Mouse (Mus musculus) liver, embryonic 11.5 days (tissue): ENCODE results near the gene Tmem63a. TPM values are rescaled to one million over a fixed set of nuclear protein-coding genes. Genes with fewer than 3 reads are reported as not detected.

Experiments
- ATAC-seq: fragments of 200-750 bp; cut with Nextera tagmentation; replicated peaks from 2 replicates; pipeline ENCODE4 v1.8.0; 2017; ENCODE audit warnings: moderate number of reproducible peaks, mild to moderate bottlenecking, moderate TSS enrichment, moderate library complexity; ENCODE audit not compliant: low FRiP score
- DNase-seq: peaks from one replicate; pipeline ENCODE4 v3.0.0-alpha.2; 2017; ENCODE audit warnings: low spot score
- H3K27ac ChIP-seq: fragments of 300-500 bp; sonication (generic); 2 replicates; pipeline ENCODE4 v1.5.1; 2014; ENCODE audit warnings: mild to moderate bottlenecking, low read depth, low read length, control low read depth
- H3K27me3 ChIP-seq: fragments of 300-500 bp; sonication (generic); replicated peaks from 2 replicates; pipeline ENCODE4 v1.6.1; 2014; ENCODE audit warnings: low read length, mixed read lengths; ENCODE audit not compliant: control insufficient read depth, insufficient read depth
- H3K36me3 ChIP-seq: fragments of 300-500 bp; sonication (generic); 2 replicates; pipeline ENCODE4 v1.6.1; 2014; ENCODE audit warnings: mild to moderate bottlenecking, low read length, moderate library complexity, mixed read lengths; ENCODE audit not compliant: control insufficient read depth, insufficient read depth
- H3K4me1 ChIP-seq: fragments of 300-500 bp; sonication (generic); replicated peaks from 2 replicates; pipeline ENCODE4 v1.6.1; 2014; ENCODE audit warnings: low read length, mixed read lengths; ENCODE audit not compliant: control insufficient read depth, insufficient read depth
- H3K4me2 ChIP-seq: fragments of 300-500 bp; sonication (generic); 2 replicates; pipeline ENCODE4 v1.6.1; 2014; ENCODE audit warnings: mild to moderate bottlenecking, control low read depth, moderate library complexity
- H3K4me3 ChIP-seq: fragments of 300-500 bp; sonication (generic); 2 replicates; pipeline ENCODE4 v1.5.1; 2014; ENCODE audit warnings: low read depth, low read length, control low read depth
- H3K9ac ChIP-seq: fragments of 300-500 bp; sonication (generic); 2 replicates; pipeline ENCODE4 v1.6.1; 2014; ENCODE audit warnings: low read depth, low read length, control low read depth
- H3K9me3 ChIP-seq: fragments of 300-500 bp; sonication (generic); 2 replicates; pipeline ENCODE4 v1.6.1; 2016; ENCODE audit warnings: low read length, inconsistent platforms, mixed read lengths; ENCODE audit not compliant: control insufficient read depth
- WGBS: fragments of 180-500 bp; shearing (Covaris S2); extraction: QIAGEN DNeasy Blood & Tissue Kit; methylation state at CpG from one replicate; pipeline ENCODE4 v1.1.7; 2014; 5-methylcytosine and 5-hydroxymethylcytosine counted together
- polyA plus RNA-seq: library from polyadenylated mRNA; unstranded; fragments of >200 nt; fragmentation: Nextera tagmentation; extraction: Ambion mirVana; gene quantifications from 2 replicates; pipeline ENCODE4 v1.2.1, GENCODE M21; 2014

Gene Tmem63a
- polyA plus RNA-seq, 1 experiment from 2014 or later: 8.3 TPM

DNA sequence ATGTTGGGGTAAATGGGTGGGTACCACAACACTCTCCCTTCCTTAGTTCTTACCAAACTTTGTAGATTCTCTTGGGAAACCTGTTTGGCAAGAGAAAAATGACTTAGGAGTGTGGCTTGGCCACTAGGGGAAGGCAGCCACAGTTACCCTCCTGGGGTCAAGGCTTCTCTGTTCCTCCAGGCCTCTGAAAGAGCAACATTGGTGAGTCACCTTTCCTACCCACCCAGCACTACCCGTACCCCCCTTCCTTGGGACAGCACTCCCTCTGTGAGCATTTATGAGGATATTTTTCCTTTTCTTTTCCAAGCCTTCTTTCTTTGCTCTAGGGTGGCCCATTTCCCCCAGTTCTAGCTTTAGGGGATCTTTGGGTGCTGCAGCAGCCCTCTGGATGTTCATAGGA, 1.8 kb downstream of the Tmem63a start:
- no peak overlapping the region for H3K4me2 ChIP-seq
- ATAC-seq: no peak
- peaks cover 39% of the 10 kb centered on the region for H3K4me1 ChIP-seq
- WGBS: 46% methylated on average over 1 of the region's 1 CpGs
- H3K9me3 ChIP-seq: no peaks in the 10 kb centered on the region
- H3K27ac ChIP-seq: no peak overlapping the region
- no peak overlapping the region; the same call in 1 of the 2 replicates for H3K9ac ChIP-seq
- no peaks in the 10 kb centered on the region for H3K36me3 ChIP-seq
- no peak overlapping the region for H3K4me3 ChIP-seq
- DNase-seq: no peak
- peaks cover 2% of the 10 kb centered on the region; the same call in 1 of the 2 replicates for H3K27me3 ChIP-seq

DNA sequence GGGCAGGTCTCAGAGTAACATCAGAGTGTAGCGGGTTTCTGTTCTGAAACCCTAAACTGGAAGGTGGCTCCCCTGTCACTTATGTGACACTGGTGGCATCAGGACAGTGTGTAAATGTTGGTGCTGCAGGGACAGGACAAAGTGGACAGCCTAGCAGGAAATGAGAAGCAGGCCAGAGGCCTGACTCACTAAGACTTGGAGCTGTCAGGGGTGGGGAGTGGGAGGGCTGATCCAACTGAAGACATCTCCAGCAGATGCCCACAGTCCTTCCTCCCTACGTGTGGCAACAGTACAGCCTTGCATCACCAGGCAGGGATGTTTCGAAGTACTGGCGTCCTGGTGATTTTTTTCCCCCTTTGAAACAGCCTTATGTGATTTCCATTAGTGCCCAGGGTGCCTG, 2.4 kb downstream of the Tmem63a start:
- peaks cover 39% of the 10 kb centered on the region for H3K4me1 ChIP-seq
- no peak overlapping the region for H3K9ac ChIP-seq
- peak overlapping the region; percentile 55 for H3K4me2 ChIP-seq
- no peaks in the 10 kb centered on the region for H3K9me3 ChIP-seq
- H3K4me3 ChIP-seq: no peak overlapping the region
- ATAC-seq (no peak), DNase-seq (no peak)
- 67% methylated on average over 4 of the region's 4 CpGs for WGBS
- peaks cover 2% of the 10 kb centered on the region; the same call in 1 of the 2 replicates for H3K27me3 ChIP-seq
- no peaks in the 10 kb centered on the region; the same call in 1 of the 2 replicates for H3K36me3 ChIP-seq
- no peak overlapping the region for H3K27ac ChIP-seq

- H3K36me3 ChIP-seq: no peaks in the 10 kb centered on the region; the same call in 1 of the 2 replicates
- DNase-seq: no peak
- H3K27ac ChIP-seq: peak overlapping the region; percentile 30; the same call in 1 of the 2 replicates
- WGBS: 25% methylated on average over 20 of the region's 20 CpGs
- H3K9ac ChIP-seq: peak overlapping the region; percentile 31
- H3K27me3 ChIP-seq: peaks cover 2% of the 10 kb centered on the region; the same call in 1 of the 2 replicates
- no peaks in the 10 kb centered on the region for H3K9me3 ChIP-seq
- H3K4me1 ChIP-seq: peaks cover 39% of the 10 kb centered on the region
- H3K4me3 ChIP-seq: peak overlapping the region; percentile 14; the same call in 1 of the 2 replicates
- H3K4me2 ChIP-seq: peak overlapping the region; percentile 55
- ATAC-seq: peak; percentile 83
Observed at GRCm38 (mm10) chr1:180945001-180945980, 3.1 kb downstream of the Tmem63a start.

GRCm38 (mm10) chr1:180946448-180946847, 4.3 kb downstream of the Tmem63a start:
- peaks cover 33% of the 10 kb centered on the region for H3K4me1 ChIP-seq
- DNase-seq: no peak
- H3K27ac ChIP-seq: no peak overlapping the region
- H3K9ac ChIP-seq: peak overlapping the region; percentile 31; the same call in 1 of the 2 replicates
- H3K27me3 ChIP-seq: 0 out of 2 replicates have a peak, but pooled peaks cover 2% of the 10 kb centered on the region
- H3K4me3 ChIP-seq: no peak overlapping the region
- 91% methylated on average over 6 of the region's 6 CpGs for WGBS
- no peak overlapping the region for H3K4me2 ChIP-seq
- H3K9me3 ChIP-seq: no peaks in the 10 kb centered on the region
- peaks cover 2% of the 10 kb centered on the region; the same call in 1 of the 2 replicates for H3K36me3 ChIP-seq
- ATAC-seq: no peak

DNA sequence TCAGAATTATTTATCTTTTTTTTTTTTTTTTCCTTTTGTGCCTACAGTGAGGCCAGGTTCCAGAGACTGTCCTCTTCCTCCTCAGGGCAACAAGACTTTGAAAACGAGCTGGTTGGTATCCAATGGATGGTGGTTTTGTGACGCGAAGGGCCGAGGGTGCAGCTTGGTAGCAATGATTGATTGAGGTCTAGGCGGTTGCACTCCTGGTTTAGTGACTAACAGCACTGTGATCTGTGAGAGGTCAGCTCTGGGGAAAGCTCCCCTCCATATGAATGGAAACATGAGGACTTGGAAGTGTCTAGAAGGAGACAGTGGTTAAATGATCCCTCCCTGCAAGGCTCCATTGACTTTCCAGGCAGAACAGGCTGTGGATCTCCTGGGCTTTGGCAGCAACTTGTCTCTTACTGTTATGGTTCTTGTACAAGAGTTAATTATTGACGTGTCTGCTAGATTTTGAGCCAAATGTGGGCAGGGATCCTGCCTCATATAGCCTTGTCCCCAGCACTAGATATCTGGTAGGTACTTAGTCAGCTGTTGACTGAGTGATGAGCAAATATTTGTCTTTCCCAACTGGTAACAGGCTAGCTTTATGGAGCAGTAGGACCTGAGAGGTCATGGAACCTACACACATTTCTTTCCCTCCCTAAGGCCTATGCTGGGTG, 10.1 kb downstream of the Tmem63a start:
- H3K4me1 ChIP-seq: 0 out of 2 replicates have a peak, but pooled peaks cover 4% of the 10 kb centered on the region
- H3K9ac ChIP-seq: no peak overlapping the region
- no peak for DNase-seq
- 60% methylated on average over 6 of the region's 6 CpGs for WGBS
- H3K4me3 ChIP-seq: no peak overlapping the region
- H3K27me3 ChIP-seq: no peaks in the 10 kb centered on the region
- no peak overlapping the region for H3K4me2 ChIP-seq
- H3K9me3 ChIP-seq: no peaks in the 10 kb centered on the region
- ATAC-seq: peak; percentile 38
- no peak overlapping the region for H3K27ac ChIP-seq
- H3K36me3 ChIP-seq: peaks cover 2% of the 10 kb centered on the region; the same call in 1 of the 2 replicates

DNA sequence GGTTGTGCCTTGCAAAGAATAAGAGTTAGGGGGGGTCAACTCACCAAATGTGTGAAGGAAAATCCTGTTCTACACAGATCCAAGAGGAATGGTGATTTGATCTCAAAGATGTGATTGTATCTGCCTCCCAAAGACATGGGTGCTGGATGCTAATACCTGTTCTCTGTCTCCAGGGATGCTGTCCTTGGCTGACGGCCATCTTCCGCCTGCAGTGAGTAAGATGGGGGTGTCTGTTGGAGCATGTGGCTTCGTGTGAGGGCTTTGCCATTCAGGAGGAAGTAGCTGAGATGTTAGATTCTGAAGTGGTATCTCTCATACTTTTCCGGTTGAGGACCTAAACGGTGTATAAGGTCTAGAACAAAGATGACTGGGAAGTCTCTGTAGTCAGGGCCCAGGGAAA, 10.7 kb downstream of the Tmem63a start:
- 0 out of 2 replicates have a peak, but pooled peaks cover 4% of the 10 kb centered on the region for H3K4me1 ChIP-seq
- H3K27me3 ChIP-seq: no peaks in the 10 kb centered on the region
- H3K9me3 ChIP-seq: no peaks in the 10 kb centered on the region
- ATAC-seq (no peak), DNase-seq (no peak)
- WGBS: 79% methylated on average over 5 of the region's 5 CpGs
- H3K4me3 ChIP-seq: no peak overlapping the region
- no peak overlapping the region for H3K9ac ChIP-seq
- H3K27ac ChIP-seq: no peak overlapping the region
- H3K4me2 ChIP-seq: no peak overlapping the region
- peaks cover 2% of the 10 kb centered on the region; the same call in 1 of the 2 replicates for H3K36me3 ChIP-seq

DNA sequence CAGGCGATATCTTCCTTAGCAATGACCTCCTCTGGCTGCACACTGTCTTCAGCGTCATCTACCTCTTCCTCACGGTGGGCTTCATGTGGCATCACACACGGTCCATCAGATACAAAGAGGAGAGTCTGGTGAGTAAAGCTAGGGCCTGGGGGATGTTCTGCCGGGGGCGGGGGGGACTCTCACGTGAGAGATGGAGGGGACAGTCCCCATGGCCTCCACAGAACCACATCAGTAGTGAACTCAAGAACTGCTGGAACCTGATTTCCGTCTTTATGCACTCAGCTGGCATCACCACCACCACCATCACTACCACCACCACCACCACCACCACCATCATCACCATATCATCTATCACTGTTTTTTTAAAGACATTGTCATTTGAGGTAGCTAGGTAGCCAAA, 14.3 kb downstream of the Tmem63a start:
- Histone ChIP-seq H3K9ac (no peak overlapping the region), H3K4me2 (no peak overlapping the region), H3K27ac (no peak overlapping the region; the same call in 1 of the 2 replicates), H3K4me3 (no peak overlapping the region), H3K4me1 (0 out of 2 replicates have a peak, but pooled peaks cover 4% of the 10 kb centered on the region), H3K27me3 (no peaks in the 10 kb centered on the region), H3K9me3 (no peaks in the 10 kb centered on the region), H3K36me3 (peaks cover 2% of the 10 kb centered on the region; the same call in 1 of the 2 replicates)
- ATAC-seq (no peak), DNase-seq (no peak)
- 92% methylated on average over 8 of the region's 8 CpGs for WGBS

DNA sequence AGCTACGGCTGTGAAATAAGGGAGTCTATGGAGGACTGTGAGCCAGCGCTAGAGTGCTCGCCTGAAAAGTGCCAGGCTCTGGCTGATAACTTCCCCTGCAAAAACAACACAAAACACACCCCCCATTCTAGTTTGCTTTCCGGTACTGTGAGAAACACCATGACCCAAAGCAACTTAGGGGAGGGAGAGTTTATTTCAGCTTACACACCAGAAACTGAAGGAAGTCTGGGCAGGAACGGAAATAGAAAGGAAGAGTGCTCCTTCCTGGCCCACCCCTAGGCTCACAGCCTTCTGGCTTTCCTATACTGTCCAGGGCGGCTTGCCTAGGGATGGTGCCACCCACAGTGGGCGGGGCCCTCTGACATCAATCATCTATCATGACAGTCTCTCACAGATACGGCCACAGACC, 14.8 kb downstream of the Tmem63a start:
- Histone ChIP-seq H3K9ac (no peak overlapping the region), H3K36me3 (peaks cover 3% of the 10 kb centered on the region; the same call in 1 of the 2 replicates), H3K27ac (no peak overlapping the region; the same call in 1 of the 2 replicates), H3K4me1 (0 out of 2 replicates have a peak, but pooled peaks cover 4% of the 10 kb centered on the region), H3K9me3 (no peaks in the 10 kb centered on the region), H3K4me2 (no peak overlapping the region), H3K4me3 (no peak overlapping the region), H3K27me3 (no peaks in the 10 kb centered on the region)
- ATAC-seq (peak; percentile 71), DNase-seq (no peak)
- WGBS: 52% methylated on average over 8 of the region's 8 CpGs
